Mouse (Mus musculus) monocyte, adult 59 days (primary cell): ENCODE data around the gene Rsl1d1. TPM values are rescaled to one million over a fixed set of nuclear protein-coding genes. Genes with fewer than 3 reads are reported as not detected.

Experiments
- total RNA-seq, 2 experiments: library from RNA; stranded (reverse); gene quantifications; one replicate each; pipeline ENCODE4 v1.2.4; 2023

Rsl1d1 gene
- 10 to 100 TPM; 50.3 to 53.1 TPM for total RNA-seq

GRCm38 (mm10) chr16:11202571-11203554 is at the start of gene Rsl1d1:
TSS of gene Rsl1d1 (minus strand) at chr16:11203331.

DNA sequence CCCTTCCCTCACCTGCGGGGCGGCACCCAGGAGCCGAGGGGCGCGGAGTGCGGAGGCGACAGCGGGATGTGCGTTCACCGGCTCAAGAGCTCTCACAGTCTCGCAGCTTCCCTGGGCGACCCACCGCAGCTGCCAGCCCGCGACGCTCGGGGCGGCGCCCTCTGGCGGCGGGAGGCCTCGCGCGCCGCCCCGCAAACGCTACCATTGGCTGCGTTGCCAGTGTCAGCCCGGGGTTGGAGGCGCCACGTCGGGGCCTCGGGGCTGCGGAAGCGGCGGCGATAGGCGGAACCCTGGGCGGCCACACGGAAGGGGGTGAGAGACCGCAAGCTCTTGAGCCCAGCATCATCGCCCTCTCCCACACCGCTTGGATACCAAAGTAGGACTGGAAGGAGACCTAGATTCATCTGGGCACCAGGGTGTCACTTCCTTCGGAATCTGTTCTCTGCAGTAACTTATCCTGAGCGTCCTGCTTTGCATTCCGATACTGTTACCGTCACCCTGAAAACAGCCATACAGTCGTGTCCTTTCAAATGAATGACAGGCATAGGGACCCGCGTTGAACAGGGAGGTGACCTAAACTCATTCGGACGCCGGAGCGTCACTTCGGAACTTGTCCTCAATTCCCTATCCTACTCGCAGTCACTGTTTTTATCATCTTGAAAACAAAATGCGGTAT is 26.8 kb downstream of the Rsl1d1 start, which contains the start of gene Zc3h7a:
Zc3h7a (minus strand) TSS at position 186 of the 676 bp plus-strand sequence.

Other genes starting within 250 kb of the Rsl1d1 start
- gene Snn, start 142.4 kb downstream of the Rsl1d1 start, total RNA-seq: 1 to 10 TPM; 6.3 to 7.8 TPM
- gene Litaf, start 137.2 kb downstream of the Rsl1d1 start, total RNA-seq: 100 to 1,000 TPM; 253 to 299 TPM
- gene Txndc11, start 68.7 kb downstream of the Rsl1d1 start, total RNA-seq: 10 to 100 TPM; 40.2 to 42.3 TPM
- 100 to 1,000 TPM; 284 to 314 TPM for gene Zc3h7a, start 26.9 kb downstream of the Rsl1d1 start, total RNA-seq
- 10 to 100 TPM; 60.2 to 67.1 TPM for gene Gspt1, start 51.0 kb upstream of the Rsl1d1 start, total RNA-seq
- gene Tnfrsf17, start 110.5 kb upstream of the Rsl1d1 start, total RNA-seq: not detected
- 10 to 100 TPM; 50.0 to 57.4 TPM for gene Snx29, start 119.6 kb upstream of the Rsl1d1 start, total RNA-seq